Comparison of ENCODE assay signal across 20 mouse cellular contexts in the genomic region with DNA sequence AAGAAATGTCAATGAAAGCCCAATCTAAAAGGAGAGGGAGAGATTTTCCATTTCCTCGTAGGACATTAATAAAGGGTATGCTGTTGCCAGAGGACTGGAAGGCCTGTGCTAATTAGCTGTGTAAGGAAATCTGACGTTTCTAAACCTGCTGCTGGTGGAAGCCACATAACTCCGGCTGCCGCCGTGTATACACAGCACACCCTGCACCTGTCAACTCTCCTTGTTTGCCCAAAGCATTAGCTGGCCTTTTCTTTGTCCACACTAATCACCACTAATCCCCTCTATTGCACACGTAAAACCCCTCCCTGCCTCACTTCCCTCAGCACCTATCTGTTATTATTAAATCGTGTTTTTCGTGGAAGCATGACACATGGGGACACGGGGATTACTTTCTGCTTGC.
A peak's percentile ranks its signal among the peaks of the same experiment; 100 is the strongest.
DNase-seq lines count a peak whose midpoint lies in the region; ATAC-seq and TF ChIP-seq lines count a peak whose summit lies in the region.
"Had no signal": no experiment of that assay in that cellular context is flagged by ENCODE, and none has a peak within 500 bp of the region (broad histone marks: within the 10 kb centered on the region; RNA-seq: fewer than 3 reads in every experiment).

No protein-coding gene starts in this region.

- peak overlapping the region; percentile 77 for H3K27ac ChIP-seq in layer of hippocampus, adult 2 months
- no peak overlapping the region for H3K27ac ChIP-seq in intestine, embryonic 16.5 days (ENCODE audit: low read length)
- H3K27ac ChIP-seq: hindbrain, embryonic 12.5 days; left cerebral cortex, adult 2 months; limb, embryonic 12.5 days; liver, embryonic 14.5 days; midbrain, embryonic 15.5 days had no signal

- H3K4me1 ChIP-seq in intestine, embryonic 16.5 days (ENCODE audit: control insufficient read depth, insufficient read depth, low read length) = peaks cover 6% of the 10 kb centered on the region
- H3K4me1 ChIP-seq: hindbrain, embryonic 12.5 days had no signal

- H3K9me3 ChIP-seq in intestine, embryonic 16.5 days (ENCODE audit: control insufficient read depth, low read length) = no peaks in the 10 kb centered on the region
- H3K9me3 ChIP-seq: hindbrain, embryonic 12.5 days; limb, embryonic 12.5 days; midbrain, embryonic 15.5 days had no signal

- ATAC-seq in intestine, embryonic 16.5 days = peak; percentile 77
- ATAC-seq: midbrain, embryonic 15.5 days; Patski had no signal

- no peaks in the 10 kb centered on the region for H3K27me3 ChIP-seq in intestine, embryonic 16.5 days (replicated peaks; ENCODE audit: control insufficient read depth, insufficient read depth, low read length)
- H3K27me3 ChIP-seq: hindbrain, embryonic 12.5 days; limb, embryonic 12.5 days; midbrain, embryonic 15.5 days; Patski had no signal

- H3K4me3 ChIP-seq in layer of hippocampus, adult 2 months = no peak overlapping the region
- no peak overlapping the region for H3K4me3 ChIP-seq in intestine, embryonic 16.5 days (ENCODE audit: low read length)
- H3K4me3 ChIP-seq: hindbrain, embryonic 12.5 days; left cerebral cortex, adult 2 months; limb, embryonic 12.5 days; midbrain, embryonic 15.5 days had no signal

- TF ChIP-seq CTCF in layer of hippocampus, adult 2 months (conservative IDR thresholded peaks at IDR 0.05) = no peak

- no peak for DNase-seq in layer of hippocampus, adult 2 months (ENCODE audit: low spot score in 2 of 2)
- no peak for DNase-seq in layer of hippocampus, postnatal 14 days (ENCODE audit: low spot score in 2 of 2)
- peak; percentile 40 for DNase-seq in retina, postnatal 1 day
- no peak for DNase-seq in retina, embryonic 14.5 days (ENCODE audit: low spot score)
- no peak for DNase-seq in thymus, postnatal 0 days (ENCODE audit: low spot score)
- DNase-seq in spleen, postnatal 36 days (ENCODE audit: low spot score in 2 of 2) = no peak
- DNase-seq: adrenal gland, postnatal 36 days; cerebellum, adult 8-10 months; gastrocnemius, postnatal 14 days; heart, postnatal 10 days; kidney, adult 11 months; kidney, postnatal 10 days; spleen, adult 18-20 months had no signal

- H3K4me2 ChIP-seq in intestine, embryonic 16.5 days (ENCODE audit: low read depth, low read length) = no peak overlapping the region
- H3K4me2 ChIP-seq: hindbrain, embryonic 12.5 days; limb, embryonic 12.5 days; midbrain, embryonic 15.5 days had no signal

- WGBS in intestine, embryonic 16.5 days = 47% methylated on average over 9 of the region's 9 CpGs

- no peaks in the 10 kb centered on the region for H3K36me3 ChIP-seq in intestine, embryonic 16.5 days (ENCODE audit: control insufficient read depth, insufficient read depth, low read length)
- H3K36me3 ChIP-seq: hindbrain, embryonic 12.5 days; limb, embryonic 12.5 days; midbrain, embryonic 15.5 days had no signal

- H3K9ac ChIP-seq in intestine, embryonic 16.5 days (ENCODE audit: low read depth, low read length) = no peak overlapping the region
- H3K9ac ChIP-seq: hindbrain, embryonic 12.5 days; limb, embryonic 12.5 days; liver, embryonic 14.5 days; midbrain, embryonic 15.5 days had no signal
